Mouse (Mus musculus) macrophage (primary cell): Measurements from ENCODE around the gene Med1. TPM values are rescaled to one million over a fixed set of nuclear protein-coding genes. Genes with fewer than 3 reads are reported as not detected.

Experiments
- H3K27ac ChIP-seq: fragments of 350-480 bp; formaldehyde crosslinking; 2 replicates; pipeline ENCODE4 v1.9.0; 2021
- H3K36me3 ChIP-seq: fragments of 350-480 bp; formaldehyde crosslinking; 2 replicates; pipeline ENCODE4 v1.9.0; 2021; ENCODE audit errors: inconsistent target
- H3K4me3 ChIP-seq: fragments of 350-480 bp; formaldehyde crosslinking; 2 replicates; pipeline ENCODE4 v1.9.0; 2021; ENCODE audit errors: inconsistent target
- H3K79me2 ChIP-seq: fragments of 350-480 bp; formaldehyde crosslinking; 2 replicates; pipeline ENCODE4 v1.9.0; 2021; ENCODE audit errors: inconsistent target
- WGBS: methylation state at CpG from one replicate; pipeline ENCODE4 v1.1.7; 2026; ENCODE audit warnings: inconsistent platforms; ENCODE audit not compliant: missing documents; 5-methylcytosine and 5-hydroxymethylcytosine counted together
- polyA plus RNA-seq: library from polyadenylated mRNA; stranded (reverse); fragments of 250-400 nt; gene quantifications from 3 replicates; pipeline ENCODE4 v1.2.4, GENCODE M21; 2018; ENCODE audit warnings: inconsistent platforms

Med1 gene
- polyA plus RNA-seq, 1 experiment from 2014 or later = 19.0 TPM

GRCm38 (mm10) chr11:98114363-98114762 lies 78.7 kb downstream of the Med1 start:
- H3K27ac ChIP-seq = no peak overlapping the region
- WGBS = 100% methylated on average over 1 of the region's 1 CpGs
- H3K79me2 ChIP-seq = no peaks in the 10 kb centered on the region

GRCm38 (mm10) chr11:98113504-98113903 lies 79.6 kb downstream of the Med1 start:
- H3K36me3 ChIP-seq = peaks cover 48% of the 10 kb centered on the region; the same call in 1 of the 2 replicates
- H3K27ac ChIP-seq = no peak overlapping the region
- H3K4me3 ChIP-seq = no peak overlapping the region
- H3K79me2 ChIP-seq = no peaks in the 10 kb centered on the region
- 94% methylated on average over 4 of the region's 4 CpGs for WGBS

More at GRCm38 (mm10) chr11:98114363-98114762, 78.7 kb downstream of the Med1 start:
- no peak overlapping the region for H3K4me3 ChIP-seq
- H3K36me3 ChIP-seq = peaks cover 40% of the 10 kb centered on the region; the same call in 1 of the 2 replicates

GRCm38 (mm10) chr11:98109706-98110105 lies 83.4 kb downstream of the Med1 start:
- Histone ChIP-seq H3K79me2 (no peaks in the 10 kb centered on the region), H3K36me3 (peaks cover 78% of the 10 kb centered on the region; the same call in 1 of the 2 replicates), H3K27ac (no peak overlapping the region), H3K4me3 (no peak overlapping the region)
- 95% methylated on average over 5 of the region's 5 CpGs for WGBS

Other genes with a start within 250 kb of the Med1 start
- 13.4 to 21.7 TPM (median 14.8 TPM) in 3 replicates for gene Plxdc1, start 206.8 kb downstream of the Med1 start, polyA plus RNA-seq
- gene Arl5c, start 197.1 kb downstream of the Med1 start, polyA plus RNA-seq = 5.0 to 99.1 TPM (median 38.4 TPM) in 3 replicates
- gene Cacnb1, start 170.3 kb downstream of the Med1 start, polyA plus RNA-seq = 0.52 to 3.0 TPM (median 1.7 TPM) in 3 replicates
- 1,810 to 2,012 TPM (median 1,833 TPM) in 3 replicates for gene Rpl19, start 166.6 kb downstream of the Med1 start, polyA plus RNA-seq
- 3.4 to 15.5 TPM (median 9.6 TPM) in 3 replicates for gene Stac2, start 139.8 kb downstream of the Med1 start, polyA plus RNA-seq
- 6.5 to 19.0 TPM (median 13.4 TPM) in 3 replicates for gene Fbxl20, start 42.9 kb downstream of the Med1 start, polyA plus RNA-seq
- 15.1 to 22.0 TPM (median 19.2 TPM) in 3 replicates for gene Cdk12, start 9.8 kb upstream of the Med1 start, polyA plus RNA-seq
- gene Neurod2, start 136.4 kb upstream of the Med1 start, polyA plus RNA-seq = not detected in 3 replicates
- gene Ppp1r1b, start 155.1 kb upstream of the Med1 start, polyA plus RNA-seq = not detected in 3 replicates
- 39.6 to 84.6 TPM (median 53.0 TPM) in 3 replicates for gene Stard3, start 165.1 kb upstream of the Med1 start, polyA plus RNA-seq
- gene Tcap, start 190.5 kb upstream of the Med1 start, polyA plus RNA-seq = 0.16 TPM in 1 of 3 replicates, not detected in the others
- gene Pnmt, start 193.2 kb upstream of the Med1 start, polyA plus RNA-seq = not detected in 3 replicates
- gene Pgap3, start 207.2 kb upstream of the Med1 start, polyA plus RNA-seq = 2.8 to 4.2 TPM (median 2.9 TPM) in 3 replicates
- gene Erbb2, start 219.2 kb upstream of the Med1 start, polyA plus RNA-seq = not detected in 3 replicates
- 48.5 to 121 TPM (median 108 TPM) in 3 replicates for gene Mien1, start 245.7 kb upstream of the Med1 start, polyA plus RNA-seq